Mouse (Mus musculus) liver, postnatal 0 days (tissue): ENCODE measurements around the gene Nup37.

ENCODE experiments used
- CTCF ChIP-seq: sonication (generic); IDR thresholded peaks from 2 replicates; pipeline ENCODE4 v1.5.1; 2016; ENCODE audit warnings: antibody characterized with exemption, low read depth
- EP300 ChIP-seq: IDR thresholded peaks from 2 replicates; pipeline ENCODE4 v1.6.1; 2016; ENCODE audit warnings: antibody characterized with exemption, low read depth, mild to moderate bottlenecking

- no peak for TF ChIP-seq CTCF
- TF ChIP-seq EP300, result no peak
These were observed 78.6 kb downstream of the Nup37 start for GRCm38 (mm10) chr10:88225421-88225820.
